Mouse (Mus musculus): ENCODE results near the gene 4930432M17Rik. TPM values are rescaled to one million over a fixed set of nuclear protein-coding genes. Genes with fewer than 3 reads are reported as not detected.

The 4930432M17Rik gene
- polyA plus RNA-seq, 1 experiment from 2014 or later = not detected

GRCm38 (mm10) chr3:121699401-121699800, 28.8 kb downstream of the 4930432M17Rik start:
- Histone ChIP-seq H3K27me3 (no peaks in the 10 kb centered on the region), H3K4me3 (no peak overlapping the region), H3K9me3 (no peaks in the 10 kb centered on the region), H3K36me3 (no peaks in the 10 kb centered on the region), H3K27ac (replicated peaks) (peak overlapping the region; percentile 88), H3K4me2 (no peak overlapping the region), H3K9ac (no peak overlapping the region), H3K4me1 (replicated peaks) (peaks cover 42% of the 10 kb centered on the region)
- peak; percentile 21 for ATAC-seq (ENCODE audit: low read depth)
- 86% methylated on average over 4 of the region's 4 CpGs for WGBS

- peak overlapping the region; percentile 88 for H3K27ac ChIP-seq (replicated peaks)
- ATAC-seq (ENCODE audit: low read depth) = peak; percentile 44
- 45% methylated on average over 4 of the region's 4 CpGs for WGBS
- H3K4me2 ChIP-seq = peak overlapping the region; percentile 45
- no peaks in the 10 kb centered on the region for H3K36me3 ChIP-seq
- H3K9me3 ChIP-seq = no peaks in the 10 kb centered on the region
- peaks cover 42% of the 10 kb centered on the region for H3K4me1 ChIP-seq (replicated peaks)
- no peak overlapping the region for H3K4me3 ChIP-seq
- no peaks in the 10 kb centered on the region for H3K27me3 ChIP-seq
- H3K9ac ChIP-seq = no peak overlapping the region
Measured at GRCm38 (mm10) chr3:121699849-121700248, 29.3 kb downstream of the 4930432M17Rik start.

GRCm38 (mm10) chr3:121700364-121700952, 29.9 kb downstream of the 4930432M17Rik start:
- peak overlapping the region; percentile 11; the same call in 1 of the 2 replicates for H3K4me3 ChIP-seq
- WGBS = 7% methylated on average over 8 of the region's 8 CpGs

GRCm38 (mm10) chr3:121703155-121703879, 32.8 kb downstream of the 4930432M17Rik start:
- WGBS = 80% methylated on average over 7 of the region's 7 CpGs
- ATAC-seq (ENCODE audit: low read depth) = no peak
- Histone ChIP-seq H3K27me3 (no peaks in the 10 kb centered on the region), H3K36me3 (no peaks in the 10 kb centered on the region), H3K4me2 (no peak overlapping the region), H3K4me3 (no peak overlapping the region), H3K9ac (no peak overlapping the region), H3K9me3 (no peaks in the 10 kb centered on the region), H3K4me1 (replicated peaks) (peaks cover 55% of the 10 kb centered on the region), H3K27ac (replicated peaks) (no peak overlapping the region)

More at GRCm38 (mm10) chr3:121700364-121700952, 29.9 kb downstream of the 4930432M17Rik start:
- Histone ChIP-seq H3K4me1 (replicated peaks) (peaks cover 42% of the 10 kb centered on the region), H3K36me3 (no peaks in the 10 kb centered on the region), H3K4me2 (peak overlapping the region; percentile 45), H3K27ac (replicated peaks) (peak overlapping the region; percentile 88), H3K9me3 (no peaks in the 10 kb centered on the region), H3K9ac (no peak overlapping the region), H3K27me3 (no peaks in the 10 kb centered on the region)
- peak; percentile 91 for ATAC-seq (ENCODE audit: low read depth)

GRCm38 (mm10) chr3:121703880-121704243, 33.3 kb downstream of the 4930432M17Rik start:
- H3K9me3 ChIP-seq = no peaks in the 10 kb centered on the region
- WGBS = 44% methylated on average over 3 of the region's 3 CpGs
- no peak overlapping the region for H3K4me3 ChIP-seq
- no peak overlapping the region for H3K9ac ChIP-seq
- H3K27ac ChIP-seq (replicated peaks) = no peak overlapping the region
- H3K4me2 ChIP-seq = no peak overlapping the region
- H3K27me3 ChIP-seq = no peaks in the 10 kb centered on the region
- no peaks in the 10 kb centered on the region for H3K36me3 ChIP-seq
- ATAC-seq (ENCODE audit: low read depth) = no peak
- H3K4me1 ChIP-seq (replicated peaks) = peaks cover 55% of the 10 kb centered on the region

GRCm38 (mm10) chr3:121706087-121706486, 35.5 kb downstream of the 4930432M17Rik start:
- no peak overlapping the region for H3K9ac ChIP-seq
- 63% methylated on average over 5 of the region's 5 CpGs for WGBS
- peak overlapping the region; percentile 42; the same call in 1 of the 2 replicates for H3K27ac ChIP-seq (replicated peaks)

GRCm38 (mm10) chr3:121707106-121707505, 36.5 kb downstream of the 4930432M17Rik start:
- H3K4me1 ChIP-seq (replicated peaks) = peaks cover 23% of the 10 kb centered on the region

More at GRCm38 (mm10) chr3:121706087-121706486, 35.5 kb downstream of the 4930432M17Rik start:
- ATAC-seq (ENCODE audit: low read depth) = no peak
- Histone ChIP-seq H3K4me2 (no peak overlapping the region), H3K27me3 (no peaks in the 10 kb centered on the region), H3K9me3 (no peaks in the 10 kb centered on the region), H3K4me1 (replicated peaks) (peaks cover 34% of the 10 kb centered on the region), H3K36me3 (no peaks in the 10 kb centered on the region), H3K4me3 (no peak overlapping the region)

GRCm38 (mm10) chr3:121710894-121711531, 40.5 kb downstream of the 4930432M17Rik start:
- H3K4me1 ChIP-seq (replicated peaks) = peaks cover 18% of the 10 kb centered on the region
- H3K36me3 ChIP-seq = no peaks in the 10 kb centered on the region
- H3K4me3 ChIP-seq = no peak overlapping the region
- H3K27ac ChIP-seq (replicated peaks) = no peak overlapping the region
- ATAC-seq (ENCODE audit: low read depth) = no peak
- 86% methylated on average over 7 of the region's 7 CpGs for WGBS
- no peak overlapping the region for H3K4me2 ChIP-seq
- no peaks in the 10 kb centered on the region for H3K27me3 ChIP-seq
- no peak overlapping the region for H3K9ac ChIP-seq
- no peaks in the 10 kb centered on the region for H3K9me3 ChIP-seq

More at GRCm38 (mm10) chr3:121707106-121707505, 36.5 kb downstream of the 4930432M17Rik start:
- ATAC-seq (ENCODE audit: low read depth) = no peak
- no peak overlapping the region for H3K4me3 ChIP-seq
- no peaks in the 10 kb centered on the region for H3K9me3 ChIP-seq
- no peaks in the 10 kb centered on the region for H3K36me3 ChIP-seq
- H3K27ac ChIP-seq (replicated peaks) = no peak overlapping the region
- no peaks in the 10 kb centered on the region for H3K27me3 ChIP-seq
- H3K9ac ChIP-seq = no peak overlapping the region
- 73% methylated on average over 4 of the region's 4 CpGs for WGBS
- no peak overlapping the region for H3K4me2 ChIP-seq

- Histone ChIP-seq H3K9ac (no peak overlapping the region), H3K27me3 (no peaks in the 10 kb centered on the region), H3K27ac (replicated peaks) (no peak overlapping the region), H3K4me1 (replicated peaks) (peaks cover 10% of the 10 kb centered on the region), H3K4me3 (no peak overlapping the region), H3K9me3 (no peaks in the 10 kb centered on the region), H3K36me3 (no peaks in the 10 kb centered on the region), H3K4me2 (no peak overlapping the region)
- no peak for ATAC-seq (ENCODE audit: low read depth)
- 78% methylated on average over 4 of the region's 4 CpGs for WGBS
Measured at GRCm38 (mm10) chr3:121712222-121712621, 41.7 kb downstream of the 4930432M17Rik start.

- Histone ChIP-seq H3K27me3 (no peaks in the 10 kb centered on the region), H3K27ac (replicated peaks) (no peak overlapping the region), H3K4me3 (no peak overlapping the region), H3K4me1 (replicated peaks) (peaks cover 10% of the 10 kb centered on the region), H3K4me2 (no peak overlapping the region), H3K9me3 (no peaks in the 10 kb centered on the region), H3K36me3 (no peaks in the 10 kb centered on the region), H3K9ac (no peak overlapping the region)
- peak; percentile 27; the same call in 1 of the 2 replicates for ATAC-seq (ENCODE audit: low read depth)
- WGBS = 71% methylated on average over 17 of the region's 17 CpGs
Measured at GRCm38 (mm10) chr3:121713151-121713701, 42.7 kb downstream of the 4930432M17Rik start.

GRCm38 (mm10) chr3:121713816-121714215, 43.3 kb downstream of the 4930432M17Rik start:
- H3K9ac ChIP-seq = no peak overlapping the region
- H3K4me3 ChIP-seq = no peak overlapping the region
- no peaks in the 10 kb centered on the region for H3K36me3 ChIP-seq
- H3K4me1 ChIP-seq (replicated peaks) = peaks cover 10% of the 10 kb centered on the region
- H3K4me2 ChIP-seq = no peak overlapping the region
- 69% methylated on average over 8 of the region's 8 CpGs for WGBS
- H3K9me3 ChIP-seq = no peaks in the 10 kb centered on the region
- no peak for ATAC-seq (ENCODE audit: low read depth)
- no peaks in the 10 kb centered on the region for H3K27me3 ChIP-seq
- H3K27ac ChIP-seq (replicated peaks) = no peak overlapping the region

GRCm38 (mm10) chr3:121714461-121714860, 43.9 kb downstream of the 4930432M17Rik start:
- Histone ChIP-seq H3K4me3 (no peak overlapping the region), H3K9me3 (no peaks in the 10 kb centered on the region), H3K4me2 (no peak overlapping the region), H3K27me3 (no peaks in the 10 kb centered on the region), H3K36me3 (no peaks in the 10 kb centered on the region), H3K9ac (no peak overlapping the region), H3K27ac (replicated peaks) (no peak overlapping the region), H3K4me1 (replicated peaks) (peaks cover 10% of the 10 kb centered on the region)
- 89% methylated on average over 2 of the region's 2 CpGs for WGBS
- ATAC-seq (ENCODE audit: low read depth) = no peak
